Mouse (Mus musculus): ENCODE results near the gene St8sia1.

St8sia1 gene

GRCm38 (mm10) chr6:142979665-142980660 is 15.7 kb upstream of the St8sia1 start:
- DNase-seq (ENCODE audit: low read depth, low spot score), result no peak

- peak; percentile 27 for DNase-seq (ENCODE audit: low read depth, low spot score)
These were observed 13.0 kb upstream of the St8sia1 start for GRCm38 (mm10) chr6:142977221-142977620.

- DNase-seq (ENCODE audit: low read depth, low spot score), result no peak
These were observed 9.0 kb upstream of the St8sia1 start for GRCm38 (mm10) chr6:142973289-142973688.

- no peak for DNase-seq (ENCODE audit: low read depth, low spot score)
These were observed 8.0 kb upstream of the St8sia1 start for GRCm38 (mm10) chr6:142972205-142972604.

GRCm38 (mm10) chr6:142967407-142967806 is 3.2 kb upstream of the St8sia1 start:
- DNase-seq (ENCODE audit: low read depth, low spot score), result peak; percentile 55

GRCm38 (mm10) chr6:142964531-142965385 is 506 bp upstream of the St8sia1 start:
- no peak for DNase-seq (ENCODE audit: low read depth, low spot score)

GRCm38 (mm10) chr6:142963480-142964075 is 674 bp downstream of the St8sia1 start:
- DNase-seq (ENCODE audit: low read depth, low spot score), result no peak

GRCm38 (mm10) chr6:142962881-142963280 is 1.4 kb downstream of the St8sia1 start:
- no peak for DNase-seq (ENCODE audit: low read depth, low spot score)

- DNase-seq (ENCODE audit: low read depth, low spot score), result no peak
These were observed 1.8 kb downstream of the St8sia1 start for GRCm38 (mm10) chr6:142962476-142962875.

GRCm38 (mm10) chr6:142961721-142962455 is 2.4 kb downstream of the St8sia1 start:
- DNase-seq (ENCODE audit: low read depth, low spot score), result no peak

GRCm38 (mm10) chr6:142956556-142956955 is 7.7 kb downstream of the St8sia1 start:
- DNase-seq (ENCODE audit: low read depth, low spot score), result no peak

GRCm38 (mm10) chr6:142955281-142955680 is 9.0 kb downstream of the St8sia1 start:
- no peak for DNase-seq (ENCODE audit: low read depth, low spot score)

GRCm38 (mm10) chr6:142953189-142953588 is 11.1 kb downstream of the St8sia1 start:
- no peak for DNase-seq (ENCODE audit: low read depth, low spot score)

- no peak for DNase-seq (ENCODE audit: low read depth, low spot score)
These were observed 11.8 kb downstream of the St8sia1 start for GRCm38 (mm10) chr6:142952361-142952954.

GRCm38 (mm10) chr6:142951564-142952308 is 12.5 kb downstream of the St8sia1 start:
- DNase-seq (ENCODE audit: low read depth, low spot score), result no peak

- DNase-seq (ENCODE audit: low read depth, low spot score), result no peak
These were observed 13.9 kb downstream of the St8sia1 start for GRCm38 (mm10) chr6:142950354-142950753.

- no peak for DNase-seq (ENCODE audit: low read depth, low spot score)
These were observed 15.3 kb downstream of the St8sia1 start for GRCm38 (mm10) chr6:142948955-142949357.

GRCm38 (mm10) chr6:142947029-142947428 is 17.2 kb downstream of the St8sia1 start:
- DNase-seq (ENCODE audit: low read depth, low spot score), result no peak

GRCm38 (mm10) chr6:142946069-142946871 is 18.0 kb downstream of the St8sia1 start:
- DNase-seq (ENCODE audit: low read depth, low spot score), result no peak
